ENCODE assay signal across 8 mouse cellular contexts in genomic region chr13:73879824-73880223, GRCm38 (mm10). TPM values are rescaled to one million over a fixed set of nuclear protein-coding genes. Genes with fewer than 3 reads are reported as not detected.
A peak's percentile ranks its signal among the peaks of the same experiment; 100 is the strongest.
DNase-seq lines count a peak whose midpoint lies in the region; ATAC-seq and TF ChIP-seq lines count a peak whose summit lies in the region.

No protein-coding gene starts in this region.

- peak; percentile 53 for DNase-seq in forebrain, embryonic 11.5 days (ENCODE audit: low spot score)
- DNase-seq in ovary, postnatal 14 days (ENCODE audit: low spot score): peak; percentile 40
- no peak for DNase-seq in ovary, postnatal 10 days (ENCODE audit: low spot score)
- DNase-seq in brain, embryonic 14.5 days (ENCODE audit: low read depth): no peak
- DNase-seq in layer of hippocampus, postnatal 10 days (ENCODE audit: low spot score in 2 of 2): peak; percentile 52 to 58
- peak; percentile 17 to 52 for DNase-seq in spleen, postnatal 14 days (ENCODE audit: low spot score in 2 of 2)
- no peak for DNase-seq in Muller cell, postnatal 12 days (ENCODE audit: inconsistent ontology term)

- no peak overlapping the region for H3K9ac ChIP-seq in forebrain, embryonic 11.5 days (ENCODE audit: low read length)
- H3K9ac ChIP-seq in forebrain, embryonic 15.5 days (replicated peaks): no peak overlapping the region

- no peak overlapping the region for H3K27ac ChIP-seq in forebrain, embryonic 11.5 days (ENCODE audit: low read depth, low read length)
- H3K27ac ChIP-seq in forebrain, embryonic 15.5 days (replicated peaks): no peak overlapping the region

- TF ChIP-seq CTCF in brain, embryonic 14.5 days (IDR thresholded peaks at IDR 0.05; ENCODE audit: borderline replicate concordance, extremely low read depth, insufficient read depth, insufficient read length): peak; percentile 40; the same call in 1 of the 2 replicates

- H3K4me3 ChIP-seq in forebrain, embryonic 11.5 days (ENCODE audit: low read depth, low read length): no peak overlapping the region
- no peak overlapping the region for H3K4me3 ChIP-seq in forebrain, embryonic 15.5 days

- no peaks in the 10 kb centered on the region for H3K27me3 ChIP-seq in forebrain, embryonic 11.5 days (ENCODE audit: control insufficient read depth, insufficient read depth, low read length)
- H3K27me3 ChIP-seq in forebrain, embryonic 15.5 days: no peaks in the 10 kb centered on the region

- no peak for ATAC-seq in forebrain, embryonic 11.5 days (replicated peaks; ENCODE audit: low FRiP score)
- ATAC-seq in forebrain, embryonic 15.5 days (replicated peaks): no peak

- H3K36me3 ChIP-seq in forebrain, embryonic 11.5 days (ENCODE audit: control insufficient read depth, insufficient read depth, low read length): no peaks in the 10 kb centered on the region
- H3K36me3 ChIP-seq in forebrain, embryonic 15.5 days: no peaks in the 10 kb centered on the region

- H3K4me2 ChIP-seq in forebrain, embryonic 11.5 days (ENCODE audit: low read depth, low read length, severe bottlenecking): no peak overlapping the region
- no peak overlapping the region for H3K4me2 ChIP-seq in forebrain, embryonic 15.5 days (replicated peaks)

- no peaks in the 10 kb centered on the region for H3K9me3 ChIP-seq in forebrain, embryonic 11.5 days (ENCODE audit: control insufficient read depth, low read length)
- H3K9me3 ChIP-seq in forebrain, embryonic 15.5 days: no peaks in the 10 kb centered on the region

- 85% methylated on average over 5 of the region's 5 CpGs for WGBS in forebrain, embryonic 11.5 days
- WGBS in forebrain, embryonic 15.5 days: 88% methylated on average over 5 of the region's 5 CpGs

- no peaks in the 10 kb centered on the region for H3K4me1 ChIP-seq in forebrain, embryonic 11.5 days (replicated peaks; ENCODE audit: control insufficient read depth, insufficient read depth, low read length)
- no peaks in the 10 kb centered on the region for H3K4me1 ChIP-seq in forebrain, embryonic 15.5 days

- TF ChIP-seq POLR2A in brain, embryonic 14.5 days (IDR thresholded peaks at IDR 0.05; ENCODE audit: borderline replicate concordance, extremely low read depth, insufficient read depth, insufficient read length, poor library complexity, severe bottlenecking): no peak

RNA-seq across cellular contexts. Expression of gene Nkd2, which starts 32.4 kb away (rescaled TPM):
- 12.3 and 13.5 TPM in 2 replicates for polyA plus RNA-seq in forebrain, embryonic 11.5 days (2014; fragmentation: Nextera tagmentation; extraction: Ambion mirVana)
- polyA plus RNA-seq in forebrain, embryonic 15.5 days (2015; fragmentation: Nextera tagmentation; extraction: Ambion mirVana): 7.4 and 8.1 TPM in 2 replicates
- polyA plus RNA-seq in brain, embryonic 14.5 days (2012; rRNA removed): 14.6 and 19.3 TPM in 2 replicates
- 10 to 100 TPM; 12.9 to 15.3 TPM for total RNA-seq in layer of hippocampus, postnatal 10 days (2021)

RNA-seq across cellular contexts. Expression of gene Trip13, which starts 57.8 kb away (rescaled TPM):
- 59.9 and 60.0 TPM in 2 replicates for polyA plus RNA-seq in forebrain, embryonic 11.5 days (2014; fragmentation: Nextera tagmentation; extraction: Ambion mirVana)
- 20.6 and 21.0 TPM in 2 replicates for polyA plus RNA-seq in forebrain, embryonic 15.5 days (2015; fragmentation: Nextera tagmentation; extraction: Ambion mirVana)
- polyA plus RNA-seq in brain, embryonic 14.5 days (2012; rRNA removed): 9.9 and 11.1 TPM in 2 replicates
- 1 to 10 TPM; 1.7 to 3.5 TPM for total RNA-seq in layer of hippocampus, postnatal 10 days (2021)

RNA-seq across cellular contexts. Expression of gene Brd9, which starts 57.8 kb away (rescaled TPM):
- 73.2 and 73.4 TPM in 2 replicates for polyA plus RNA-seq in forebrain, embryonic 11.5 days (2014; fragmentation: Nextera tagmentation; extraction: Ambion mirVana)
- 96.6 and 98.0 TPM in 2 replicates for polyA plus RNA-seq in forebrain, embryonic 15.5 days (2015; fragmentation: Nextera tagmentation; extraction: Ambion mirVana)
- polyA plus RNA-seq in brain, embryonic 14.5 days (2012; rRNA removed): 138 and 145 TPM in 2 replicates
- 100 to 1,000 TPM; 113 to 120 TPM for total RNA-seq in layer of hippocampus, postnatal 10 days (2021)

Comparison
In these comparisons a context has a peak if more than half of its experiments do, and no peak if none do; other contexts are left out.
1. DNase-seq: peak in forebrain, embryonic 11.5 days (single experiment), ovary, postnatal 14 days (single experiment), layer of hippocampus, postnatal 10 days (2 of 2) and spleen, postnatal 14 days (2 of 2); none in ovary, postnatal 10 days (single experiment), brain, embryonic 14.5 days (single experiment) and Muller cell, postnatal 12 days (single experiment).